Mouse (Mus musculus) intestine, postnatal 0 days (tissue): ENCODE data around the gene Ddx46. TPM values are rescaled to one million over a fixed set of nuclear protein-coding genes. Genes with fewer than 3 reads are reported as not detected.

Experiments used
- ATAC-seq: fragments of 200-750 bp; cut with Nextera tagmentation; 2 replicates; pipeline ENCODE4 v1.8.0; 2017; ENCODE audit warnings: mild to moderate bottlenecking, moderate TSS enrichment, moderate library complexity
- H3K27ac ChIP-seq: fragments of 300-500 bp; sonication (generic); 2 replicates; pipeline ENCODE4 v1.5.1; 2014; ENCODE audit warnings: mild to moderate bottlenecking, low read depth, low read length, moderate library complexity
- H3K27me3 ChIP-seq: fragments of 300-500 bp; sonication (generic); replicated peaks from 2 replicates; pipeline ENCODE4 v1.6.1; 2014; ENCODE audit warnings: low read length, mixed read lengths; ENCODE audit not compliant: control insufficient read depth, insufficient read depth
- H3K36me3 ChIP-seq: fragments of 300-500 bp; sonication (generic); 2 replicates; pipeline ENCODE4 v1.6.1; 2014; ENCODE audit warnings: mild to moderate bottlenecking, moderate library complexity; ENCODE audit not compliant: control insufficient read depth, insufficient read depth
- H3K4me1 ChIP-seq: fragments of 300-500 bp; sonication (generic); replicated peaks from 2 replicates; pipeline ENCODE4 v1.6.1; 2014; ENCODE audit warnings: antibody characterized with exemption, low read length, mixed read lengths; ENCODE audit not compliant: control insufficient read depth, insufficient read depth
- H3K4me2 ChIP-seq: fragments of 300-500 bp; sonication (generic); replicated peaks from 2 replicates; pipeline ENCODE4 v1.6.1; 2014; ENCODE audit warnings: low read depth, mild to moderate bottlenecking, moderate library complexity
- H3K4me3 ChIP-seq: fragments of 300-500 bp; sonication (generic); 2 replicates; pipeline ENCODE4 v1.5.1; 2014; ENCODE audit warnings: low read depth, low read length
- H3K9ac ChIP-seq: fragments of 300-500 bp; sonication (generic); 2 replicates; pipeline ENCODE4 v1.6.1; 2014; ENCODE audit warnings: mild to moderate bottlenecking, low read depth, low read length
- H3K9me3 ChIP-seq: fragments of 300-500 bp; sonication (generic); 2 replicates; pipeline ENCODE4 v1.6.1; 2016; ENCODE audit warnings: mixed run types; ENCODE audit not compliant: control insufficient read depth
- CTCF ChIP-seq: sonication (generic); IDR thresholded peaks from 2 replicates; pipeline ENCODE4 v1.5.1; 2016; ENCODE audit warnings: low read depth, mild to moderate bottlenecking, control low read depth, antibody characterized with exemption, moderate library complexity
- WGBS: fragments of 180-500 bp; shearing (Covaris S2); extraction: QIAGEN DNeasy Blood & Tissue Kit; methylation state at CpG from one replicate; pipeline ENCODE4 v1.1.7; 2014; 5-methylcytosine and 5-hydroxymethylcytosine counted together
- polyA plus RNA-seq: library from polyadenylated mRNA; unstranded; fragments of >200 nt; fragmentation: Nextera tagmentation; extraction: Ambion mirVana; gene quantifications from 2 replicates; pipeline ENCODE4 v1.2.1, GENCODE M21; 2015

Gene Ddx46
- polyA plus RNA-seq, 1 experiment from 2014 or later: 15.6 TPM

DNA sequence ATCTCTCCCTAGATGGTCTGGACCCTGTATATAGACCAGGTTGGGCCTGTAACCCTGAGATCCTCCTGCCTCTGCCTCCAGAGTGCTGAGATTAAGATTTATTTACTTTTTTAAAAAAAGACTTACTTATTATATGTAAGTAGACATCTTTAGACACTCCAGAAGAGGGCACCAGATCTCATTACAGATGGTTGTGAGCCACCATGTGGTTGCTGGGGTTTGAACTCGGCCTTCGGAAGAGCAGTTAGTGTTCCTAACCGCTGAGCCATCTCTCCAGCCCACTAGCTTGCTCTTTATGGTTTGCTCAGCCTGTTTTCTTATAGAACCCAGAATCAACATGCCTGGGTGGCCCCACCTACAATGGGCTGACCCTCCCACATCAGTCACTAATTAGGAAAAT, 78.0 kb downstream of the Ddx46 start:
- TF ChIP-seq CTCF: no peak
- Histone ChIP-seq H3K9ac (no peak overlapping the region), H3K4me2 (no peak overlapping the region), H3K27ac (no peak overlapping the region), H3K4me3 (no peak overlapping the region), H3K4me1 (no peaks in the 10 kb centered on the region), H3K9me3 (no peaks in the 10 kb centered on the region), H3K27me3 (no peaks in the 10 kb centered on the region), H3K36me3 (no peaks in the 10 kb centered on the region)
- 95% methylated on average over 3 of the region's 3 CpGs for WGBS
- no peak for ATAC-seq

DNA sequence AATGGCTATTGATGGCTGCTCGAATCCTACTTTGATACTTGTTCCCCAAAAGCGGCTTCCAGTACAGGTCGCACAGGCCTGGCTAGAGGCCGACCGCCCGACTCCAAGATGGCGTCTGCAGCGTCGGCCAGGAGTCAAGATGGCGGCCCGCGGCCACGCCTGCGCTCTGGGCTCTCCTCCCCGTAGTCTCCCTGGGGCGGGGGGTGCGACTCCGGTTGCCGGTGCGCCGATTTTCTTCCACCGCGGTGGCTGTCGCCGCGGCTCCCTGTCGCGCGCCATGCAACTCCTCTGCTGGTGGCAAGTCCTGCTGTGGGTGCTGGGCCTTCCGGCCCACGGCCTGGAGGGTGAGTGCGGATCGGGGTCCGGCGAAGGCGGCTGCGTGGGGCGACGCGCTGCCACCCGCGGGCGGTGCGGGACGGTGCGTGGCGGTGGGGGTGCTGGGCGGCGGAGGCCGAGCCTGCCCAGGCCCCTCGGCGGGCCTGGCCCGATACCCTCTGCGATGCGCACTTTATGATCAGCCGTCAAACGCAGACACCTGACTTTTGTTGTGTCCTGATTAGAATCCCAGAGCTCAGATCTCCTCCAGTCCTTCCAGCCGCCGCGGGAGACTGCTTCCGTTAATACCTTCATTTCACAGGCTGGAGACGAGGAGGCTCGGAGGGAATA, 79.8 kb downstream of the Ddx46 start, which contains the start of gene Txndc15:
TSS of gene Txndc15 (plus strand) at position 150 of the 666 bp plus-strand sequence.
- WGBS: under 1% methylated on average over 61 of the region's 63 CpGs
- Histone ChIP-seq H3K27ac (peak within 1 kb of the TSS; percentile 90), H3K9ac (peak within 1 kb of the TSS; percentile 97), H3K9me3 (no peaks in the 10 kb centered on the region), H3K36me3 (peaks cover 8% of the 10 kb centered on the region), H3K4me2 (peak within 1 kb of the TSS; percentile 76), H3K27me3 (no peaks in the 10 kb centered on the region), H3K4me3 (peak within 1 kb of the TSS; percentile 82), H3K4me1 (no peaks in the 10 kb centered on the region)
- peak; percentile 89 for ATAC-seq
- no peak for TF ChIP-seq CTCF

DNA sequence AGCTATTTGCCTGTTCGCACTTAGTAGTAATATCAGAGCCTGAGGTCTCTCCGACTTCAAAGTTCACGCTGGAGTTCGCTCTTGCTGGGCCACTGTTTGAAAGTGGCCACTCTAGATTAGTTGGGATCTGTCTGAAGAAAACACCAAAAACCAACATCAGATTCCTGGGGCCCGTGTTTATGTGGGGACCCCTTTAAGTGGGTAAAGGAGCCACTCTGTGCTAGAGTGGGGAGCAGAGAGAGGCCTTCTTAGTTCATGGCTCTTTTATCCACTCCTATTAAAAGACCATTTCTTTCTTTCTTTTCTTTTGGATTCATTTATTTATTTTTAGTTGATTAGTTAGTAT, 80.3 kb downstream of the Ddx46 start:
- Histone ChIP-seq H3K27me3 (no peaks in the 10 kb centered on the region), H3K36me3 (peaks cover 8% of the 10 kb centered on the region), H3K27ac (peak overlapping the region; percentile 90), H3K9me3 (no peaks in the 10 kb centered on the region), H3K9ac (peak overlapping the region; percentile 97), H3K4me2 (peak overlapping the region; percentile 76), H3K4me1 (no peaks in the 10 kb centered on the region), H3K4me3 (peak overlapping the region; percentile 82)
- no peak for TF ChIP-seq CTCF
- WGBS: 4% methylated on average over 5 of the region's 5 CpGs
- no peak for ATAC-seq

DNA sequence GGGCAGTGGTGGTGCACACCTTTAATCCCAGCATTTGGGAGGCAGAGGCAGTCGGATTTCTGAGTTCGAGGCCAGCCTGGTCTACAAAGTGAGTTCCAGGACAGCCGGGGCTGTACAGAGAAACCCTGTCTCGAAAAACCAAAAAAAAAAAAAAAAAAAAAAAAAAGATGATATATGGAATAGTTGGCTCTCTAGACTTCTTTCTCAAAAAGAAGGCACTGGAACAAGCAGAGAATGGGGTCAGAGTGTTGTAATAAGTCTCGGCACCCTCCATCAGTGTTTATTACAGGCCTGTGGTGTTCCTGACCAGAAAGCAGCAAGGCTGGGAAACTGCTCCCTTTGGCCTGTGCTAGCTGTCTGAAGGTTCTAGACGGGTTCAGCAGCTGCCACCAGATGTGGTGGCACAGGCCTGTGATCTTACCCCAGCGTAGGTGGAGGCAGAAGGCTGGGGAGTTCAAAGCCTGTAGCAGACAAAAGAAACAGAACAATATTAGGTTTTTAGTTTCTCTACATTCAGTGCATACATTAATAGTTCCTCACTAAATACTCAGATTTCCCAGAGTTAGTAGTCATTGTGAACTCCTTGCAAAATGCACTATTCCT, 81.2 kb downstream of the Ddx46 start:
- H3K27ac ChIP-seq: no peak overlapping the region
- H3K4me2 ChIP-seq: peak overlapping the region; percentile 76; the same call in 1 of the 2 replicates
- H3K9ac ChIP-seq: 0 out of 2 replicates have a peak overlapping the region, but pooled peaks have one; percentile 97
- no peak for TF ChIP-seq CTCF
- no peak overlapping the region for H3K4me3 ChIP-seq
- peaks cover 8% of the 10 kb centered on the region for H3K36me3 ChIP-seq
- H3K27me3 ChIP-seq: no peaks in the 10 kb centered on the region
- WGBS: 85% methylated on average over 7 of the region's 7 CpGs
- no peaks in the 10 kb centered on the region for H3K9me3 ChIP-seq
- H3K4me1 ChIP-seq: no peaks in the 10 kb centered on the region
- no peak for ATAC-seq

DNA sequence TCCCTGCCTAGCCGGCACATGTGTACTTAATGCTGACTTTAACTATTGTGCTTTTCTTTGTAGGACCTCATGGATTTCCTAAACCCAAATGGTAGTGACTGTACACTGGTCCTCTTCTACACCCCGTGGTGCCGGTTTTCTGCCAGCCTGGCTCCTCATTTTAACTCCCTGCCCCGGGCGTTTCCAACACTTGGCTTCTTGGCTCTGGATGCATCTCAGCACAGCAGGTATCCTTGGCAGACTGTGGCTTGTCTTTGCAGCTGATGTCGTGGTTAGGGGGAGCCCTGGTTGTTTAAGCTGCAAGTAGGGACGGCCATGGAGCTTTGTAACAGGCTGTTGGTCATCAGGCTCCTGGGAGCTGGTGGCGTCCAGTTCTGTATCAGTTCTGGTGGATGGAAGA, 86.7 kb downstream of the Ddx46 start:
- no peak for TF ChIP-seq CTCF
- Histone ChIP-seq H3K36me3 (peaks cover 33% of the 10 kb centered on the region), H3K4me2 (no peak overlapping the region), H3K9me3 (no peaks in the 10 kb centered on the region), H3K4me3 (no peak overlapping the region), H3K9ac (no peak overlapping the region), H3K4me1 (no peaks in the 10 kb centered on the region), H3K27ac (no peak overlapping the region), H3K27me3 (no peaks in the 10 kb centered on the region)
- ATAC-seq: no peak
- WGBS: 84% methylated on average over 8 of the region's 8 CpGs

DNA sequence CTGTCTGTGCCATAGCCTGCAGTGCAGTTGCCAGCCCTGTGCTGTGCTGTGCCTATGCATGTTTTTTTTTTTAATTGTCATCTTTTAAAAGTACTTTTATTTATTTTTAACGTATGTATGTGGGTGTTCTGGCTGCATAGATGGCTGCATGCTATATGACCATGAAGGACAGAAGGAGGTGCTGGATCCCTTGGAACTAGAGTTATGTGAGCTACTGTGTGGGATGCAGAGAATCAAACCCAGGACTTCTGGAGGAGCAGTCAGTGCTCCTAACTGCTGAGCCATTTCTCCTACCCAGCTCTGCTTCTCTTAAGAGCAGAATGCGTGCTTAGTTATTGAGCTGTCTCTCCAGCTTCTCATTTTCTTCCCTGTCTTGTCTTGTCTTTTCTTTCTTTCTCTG, 87.2 kb downstream of the Ddx46 start:
- Histone ChIP-seq H3K4me1 (no peaks in the 10 kb centered on the region), H3K36me3 (peaks cover 33% of the 10 kb centered on the region), H3K27ac (no peak overlapping the region), H3K9ac (no peak overlapping the region), H3K4me2 (no peak overlapping the region), H3K4me3 (no peak overlapping the region), H3K27me3 (no peaks in the 10 kb centered on the region), H3K9me3 (no peaks in the 10 kb centered on the region)
- no peak for ATAC-seq
- WGBS: 93% methylated on average over 2 of the region's 2 CpGs
- TF ChIP-seq CTCF: no peak
